Mouse (Mus musculus) kidney, postnatal 36 days (tissue): ENCODE results near the gene Srpr.
A peak's percentile ranks its signal among the peaks of the same experiment; 100 is the strongest.

Experiments
- DNase-seq, 2 experiments: peaks; one replicate each; pipeline ENCODE4 v3.0.0; 2021 to 2022; ENCODE audit warnings: mixed read lengths in 2 of 2

The Srpr gene

DNA sequence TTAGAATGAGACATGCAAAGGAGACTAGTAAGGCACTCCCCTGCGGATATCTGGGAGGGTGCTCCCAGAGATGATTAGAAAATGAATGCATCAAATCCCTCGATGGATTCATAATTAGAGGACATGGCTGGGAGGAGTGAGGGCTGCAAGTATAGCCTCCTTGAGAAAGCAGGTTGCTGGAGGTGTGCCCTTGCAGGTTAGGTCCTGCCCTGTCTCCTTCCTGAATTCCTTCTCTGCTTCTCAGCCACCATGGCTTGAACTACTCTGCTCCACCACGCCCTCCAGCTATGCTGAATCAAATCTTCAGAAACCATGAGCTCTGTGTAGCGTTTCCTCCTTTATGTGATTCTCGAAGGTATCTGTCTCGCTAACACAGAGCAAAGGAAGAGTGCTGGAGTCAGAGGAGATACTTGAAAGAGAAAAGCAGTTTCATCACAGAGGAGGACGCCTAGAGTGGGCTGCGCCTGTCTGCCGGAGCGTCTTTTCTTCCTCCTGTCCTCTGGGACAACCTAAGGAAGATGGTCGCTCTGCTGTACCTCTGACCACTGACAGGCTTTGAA lies 6.9 kb upstream of the Srpr start:
- DNase-seq = no peak

DNA sequence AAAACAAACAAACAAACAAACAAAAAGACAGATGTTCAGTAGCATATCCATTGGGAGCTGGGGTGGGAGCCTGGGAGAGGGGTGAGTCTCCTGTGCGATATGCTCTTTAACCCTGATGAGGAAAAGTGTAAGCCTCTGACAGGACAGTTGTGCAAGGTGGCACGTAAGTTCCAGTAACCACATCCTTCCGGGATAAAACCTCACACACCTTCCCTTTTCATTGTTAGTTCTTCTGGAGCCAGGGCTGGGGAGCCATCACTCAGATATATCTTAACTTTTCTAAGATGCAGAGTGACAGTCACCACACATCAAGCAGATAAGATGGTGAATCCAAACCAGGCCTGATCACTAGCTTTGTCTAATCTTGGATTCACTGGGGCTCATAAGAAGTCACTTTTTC lies 5.9 kb upstream of the Srpr start:
- DNase-seq = no peak

DNA sequence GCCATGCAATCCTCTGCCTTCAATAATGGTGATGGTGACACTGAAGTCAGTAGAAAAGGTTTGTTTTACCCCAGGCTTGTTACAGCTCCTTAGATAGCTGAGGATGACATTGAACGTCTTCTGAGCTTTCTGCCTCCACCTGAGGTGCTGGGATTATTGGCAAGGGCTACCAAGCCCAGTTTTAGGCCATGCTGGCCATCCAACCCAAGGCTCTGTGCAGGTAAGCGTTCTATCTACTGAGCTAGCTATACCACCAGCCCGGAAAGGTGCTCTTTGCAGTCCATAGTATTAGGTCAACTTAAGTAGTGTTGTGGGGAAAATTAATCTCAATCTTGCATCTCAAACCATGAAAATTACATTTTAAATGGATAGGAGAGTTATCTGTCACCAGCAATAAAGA lies 2.4 kb upstream of the Srpr start:
- no peak for DNase-seq

DNA sequence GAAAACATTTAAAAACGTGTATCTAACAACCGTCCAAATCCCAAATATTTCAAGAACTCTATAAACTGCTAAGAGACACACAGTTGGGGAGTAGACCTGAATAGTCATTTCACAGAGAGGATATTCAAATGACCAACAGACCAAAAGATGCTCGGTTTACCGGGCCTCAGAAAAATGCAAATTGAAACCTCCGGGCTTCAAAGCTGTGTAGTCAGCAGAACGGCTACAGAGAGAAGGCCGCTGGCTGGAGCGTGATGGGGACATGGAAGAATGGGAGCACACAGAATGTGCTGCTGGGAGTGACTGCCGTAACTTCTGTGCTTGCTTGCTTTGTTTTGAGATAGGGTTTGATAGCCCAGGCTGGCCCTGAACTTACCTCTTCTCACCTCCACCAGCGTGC lies 1.6 kb upstream of the Srpr start:
- DNase-seq = no peak

DNA sequence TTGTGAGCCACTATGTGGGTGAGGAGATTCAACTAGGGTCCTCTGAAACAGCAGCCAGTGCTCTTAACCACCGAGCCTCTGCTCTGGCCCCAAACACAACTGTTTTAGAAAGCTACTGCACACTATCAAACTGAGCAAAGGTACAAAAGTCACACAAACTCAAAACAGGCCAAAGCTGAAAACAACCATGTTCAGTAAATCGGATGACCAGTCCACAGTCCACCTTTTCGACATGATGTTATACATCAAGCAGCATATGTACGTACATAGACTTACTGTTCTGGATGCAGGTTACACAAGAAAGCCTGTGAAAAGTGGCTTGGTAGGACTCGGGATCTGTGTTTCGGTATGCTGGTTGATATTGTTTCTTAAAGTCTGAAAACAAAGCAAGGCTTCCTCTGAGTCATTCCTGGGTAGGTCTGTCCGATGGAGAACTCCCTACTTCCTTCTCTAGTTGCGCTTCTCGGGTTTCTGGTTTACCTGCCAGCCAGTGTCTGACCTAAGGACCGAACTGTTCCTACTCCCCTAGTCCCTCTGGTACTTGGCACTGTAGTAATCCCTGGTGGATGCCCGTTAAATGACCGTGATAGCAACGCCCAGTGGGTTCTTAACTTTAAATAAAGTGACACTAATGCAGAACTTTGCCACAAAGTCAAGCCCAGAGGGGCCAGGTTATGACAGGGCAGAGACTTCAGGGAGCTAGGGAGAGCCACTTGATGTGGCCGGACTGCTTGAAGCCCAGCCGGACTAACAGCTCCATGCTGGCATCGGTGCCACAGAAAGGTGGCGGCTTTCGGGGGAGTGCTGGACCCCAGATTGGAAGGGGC lies 817 bp upstream of the Srpr start:
- peak in 1 of 2 experiments; percentile 8 for DNase-seq

DNA sequence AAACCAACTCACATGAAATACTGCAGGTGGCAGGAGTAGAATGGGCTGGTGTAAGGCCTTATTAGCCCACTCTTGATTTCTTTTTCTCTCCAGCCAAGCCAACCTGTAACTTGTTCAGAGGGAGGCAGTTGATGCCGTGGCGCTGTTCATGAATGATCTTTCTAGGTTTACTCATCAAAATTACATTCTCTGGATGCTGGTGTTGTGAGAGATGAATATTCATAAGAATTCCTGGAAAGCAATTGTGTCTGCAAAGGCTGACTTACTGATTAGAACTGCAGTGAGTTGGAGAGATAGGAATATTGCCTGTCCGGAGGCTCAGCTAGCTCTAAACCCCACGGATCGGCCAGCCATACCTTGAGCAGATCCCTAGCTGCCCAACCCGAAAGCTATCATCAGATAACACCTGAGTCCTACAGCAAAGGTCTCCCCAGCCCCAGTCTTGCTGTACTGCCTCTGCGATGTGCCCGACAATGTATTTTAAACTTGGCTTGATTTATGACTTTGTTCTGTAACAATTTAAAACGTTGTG lies 620 bp downstream of the Srpr start:
- DNase-seq = no peak

DNA sequence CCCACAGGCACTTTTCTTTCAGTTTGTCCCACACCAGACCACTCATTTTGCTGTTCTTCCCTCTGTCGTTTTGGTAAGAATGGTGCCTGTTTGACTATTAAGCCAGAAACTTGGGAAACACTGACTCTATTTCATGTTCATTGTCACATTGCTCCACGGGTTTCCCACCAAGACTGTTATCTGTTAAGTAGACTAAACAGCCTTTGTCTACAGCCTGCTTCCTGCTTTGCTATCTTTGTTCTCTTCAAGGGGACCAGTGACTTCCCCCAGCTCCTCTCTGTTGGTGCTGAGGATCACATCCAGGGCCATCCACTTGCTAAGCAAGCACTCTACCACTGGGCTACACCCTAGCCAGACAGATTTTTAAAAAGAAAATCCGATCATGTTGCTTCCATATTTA lies 3.6 kb downstream of the Srpr start:
- DNase-seq = no peak

DNA sequence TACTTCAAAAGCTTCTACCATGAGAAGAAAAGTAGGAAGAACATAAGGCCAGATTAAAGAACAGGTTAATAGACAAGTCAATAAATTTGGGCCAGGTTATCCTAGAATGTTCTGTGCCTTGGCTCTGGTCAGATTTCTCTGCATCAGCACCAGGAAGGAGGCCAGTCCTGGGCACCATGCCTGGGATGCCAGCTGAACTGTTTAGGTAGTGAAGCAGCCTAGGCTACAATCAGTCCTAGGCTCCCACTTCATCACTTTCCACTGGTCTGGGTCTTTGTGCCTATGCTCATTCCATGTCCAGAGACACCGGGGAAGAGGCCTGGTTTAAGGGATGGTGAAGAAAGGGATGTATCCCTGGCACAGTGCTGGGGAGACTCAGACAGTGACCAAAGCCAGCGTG lies 4.4 kb downstream of the Srpr start:
- no peak for DNase-seq

DNA sequence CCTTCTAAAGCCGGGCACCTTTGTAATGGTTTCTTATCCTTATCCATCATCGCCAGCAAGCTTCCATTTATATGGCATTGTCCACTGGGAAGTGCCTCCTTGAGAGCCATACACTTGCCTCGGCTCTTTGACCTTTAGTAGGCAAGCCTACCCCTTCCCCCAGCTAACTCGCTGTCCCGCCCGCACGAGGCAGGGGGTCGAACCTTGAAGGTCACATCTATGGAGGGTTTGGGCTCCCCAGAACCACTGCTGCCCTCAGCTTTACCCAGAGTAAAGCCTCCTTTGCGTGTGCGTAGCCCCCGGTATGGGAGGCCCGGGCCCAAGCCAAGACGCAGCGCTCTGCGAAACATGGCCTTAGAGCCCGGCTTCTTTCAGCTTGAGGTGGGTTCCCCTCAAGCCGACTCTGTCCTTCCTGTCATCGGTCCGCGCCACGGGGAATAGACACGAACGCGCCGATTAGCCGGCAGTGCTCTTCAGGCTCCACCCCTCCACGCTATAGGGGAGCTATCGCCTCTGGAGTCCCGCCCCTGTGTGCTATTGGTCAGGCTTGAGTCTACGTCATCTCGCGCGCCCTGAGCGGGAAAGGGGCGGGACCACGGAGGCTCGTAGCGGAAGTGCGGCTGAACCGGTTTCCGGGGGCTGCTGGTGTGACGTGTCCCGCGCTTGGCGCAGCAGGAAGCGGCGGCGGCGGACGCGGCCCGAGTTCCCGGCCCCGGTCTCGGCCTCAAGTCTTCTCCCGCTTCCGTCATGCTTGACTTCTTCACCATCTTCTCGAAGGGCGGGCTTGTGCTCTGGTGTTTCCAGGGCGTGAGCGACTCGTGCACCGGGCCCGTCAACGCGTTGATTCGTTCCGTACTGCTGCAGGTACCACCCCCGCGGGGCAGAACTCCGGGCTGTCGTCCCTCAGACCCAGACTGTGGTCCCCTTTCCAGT lies 10.8 kb downstream of the Srpr start, which contains the start of gene Foxred1:
TSS of gene Foxred1 (minus strand) at position 514 of the 933 bp plus-strand sequence.
- DNase-seq = peak; percentile 99

DNA sequence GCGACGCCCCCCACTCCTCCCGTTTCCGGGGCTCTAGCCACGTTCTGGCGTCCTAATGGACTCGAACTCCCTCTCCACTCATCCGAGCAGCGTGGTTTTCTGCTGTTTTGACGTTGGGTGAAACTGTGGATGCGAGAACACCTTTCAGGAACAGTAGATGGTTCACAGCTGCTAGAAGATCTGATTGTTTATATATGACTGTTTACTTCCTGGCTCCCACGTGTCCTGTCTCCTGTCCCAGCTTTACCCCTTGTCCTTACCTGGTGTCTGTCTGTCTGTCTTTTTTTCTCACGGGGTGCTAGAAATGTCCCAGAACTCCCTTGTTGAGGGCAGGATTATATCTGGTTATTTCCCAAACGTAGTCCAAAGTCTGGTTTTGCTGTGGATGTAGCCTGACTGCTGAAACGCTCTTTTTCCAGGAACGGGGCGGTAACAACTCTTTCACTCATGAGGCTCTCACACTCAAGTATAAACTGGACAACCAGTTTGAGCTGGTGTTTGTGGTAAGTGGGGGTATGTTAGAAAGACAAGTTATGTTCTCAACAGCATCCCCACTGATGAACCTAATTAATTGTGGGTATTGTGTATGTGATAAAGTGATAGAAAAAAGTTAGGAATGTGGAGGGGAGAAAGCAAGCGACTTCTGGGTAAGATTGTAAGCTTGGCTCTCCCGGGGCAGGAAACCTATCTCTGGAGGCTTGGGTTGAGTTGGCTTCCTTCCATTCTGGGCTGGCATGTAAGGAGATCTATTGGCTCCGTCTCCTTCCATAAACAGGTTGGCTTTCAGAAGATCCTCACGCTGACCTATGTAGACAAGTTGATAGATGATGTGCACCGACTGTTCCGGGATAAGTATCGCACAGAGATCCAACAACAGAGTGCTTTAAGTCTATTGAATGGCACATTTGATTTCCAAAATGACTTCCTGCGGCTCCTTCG lies 11.9 kb downstream of the Srpr start:
- peak; percentile 14 to 17 for DNase-seq

DNA sequence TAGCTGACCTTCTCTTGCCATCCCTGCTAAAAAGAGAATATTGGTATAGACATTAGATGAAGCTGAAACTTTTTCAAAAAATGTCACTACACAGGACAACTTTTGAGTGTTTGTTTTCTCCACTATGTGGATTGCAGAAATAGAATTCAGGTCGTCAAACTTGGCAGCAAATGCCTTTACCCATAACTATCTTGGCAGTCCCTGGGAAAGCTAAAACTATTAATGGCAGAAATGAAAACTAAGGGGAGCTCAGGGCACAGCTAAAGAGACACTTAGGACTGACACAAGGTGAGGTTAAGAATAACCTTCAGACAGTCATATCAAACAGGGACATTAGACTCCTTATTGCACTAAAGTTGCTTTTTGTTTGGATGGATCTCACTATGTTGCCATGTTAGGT lies 18.0 kb downstream of the Srpr start:
- DNase-seq = no peak

DNA sequence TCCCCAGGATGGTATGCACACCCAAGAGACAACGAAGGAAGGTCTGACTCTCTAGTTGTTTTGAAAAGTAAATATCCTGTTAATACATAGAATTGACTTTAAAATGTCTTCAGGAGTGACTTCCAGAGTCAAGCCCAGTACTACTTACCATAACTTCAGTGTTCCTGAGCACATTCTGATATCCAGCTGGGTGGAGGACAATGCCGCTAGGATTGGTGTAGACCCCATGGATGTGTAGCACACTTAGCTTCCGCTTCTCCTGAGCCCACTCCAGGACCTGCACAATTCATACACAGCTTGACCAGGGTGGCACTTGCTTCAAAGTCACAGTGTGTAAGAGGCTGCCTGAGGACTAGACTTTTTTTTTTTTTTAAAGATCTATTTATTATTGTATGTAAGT lies 23.5 kb downstream of the Srpr start:
- no peak for DNase-seq

DNA sequence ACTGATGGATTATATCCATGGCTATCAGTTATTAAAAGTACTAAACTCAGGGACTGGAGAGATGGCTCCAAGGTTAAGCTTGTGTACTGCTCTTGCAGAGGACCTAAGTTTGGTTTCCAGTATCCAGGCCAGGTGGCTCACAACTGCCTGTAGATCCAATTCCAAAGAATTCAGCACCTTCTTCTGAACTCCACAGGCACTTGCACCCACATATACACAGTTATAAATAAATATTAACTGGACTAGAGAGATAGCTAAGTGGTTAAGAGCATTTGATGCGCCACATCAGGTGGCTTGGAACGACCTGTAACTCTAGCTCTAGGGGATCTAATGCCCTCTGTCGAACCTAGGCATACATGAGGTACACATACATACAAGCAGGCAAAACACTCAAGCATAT lies 28.7 kb downstream of the Srpr start:
- no peak for DNase-seq

DNA sequence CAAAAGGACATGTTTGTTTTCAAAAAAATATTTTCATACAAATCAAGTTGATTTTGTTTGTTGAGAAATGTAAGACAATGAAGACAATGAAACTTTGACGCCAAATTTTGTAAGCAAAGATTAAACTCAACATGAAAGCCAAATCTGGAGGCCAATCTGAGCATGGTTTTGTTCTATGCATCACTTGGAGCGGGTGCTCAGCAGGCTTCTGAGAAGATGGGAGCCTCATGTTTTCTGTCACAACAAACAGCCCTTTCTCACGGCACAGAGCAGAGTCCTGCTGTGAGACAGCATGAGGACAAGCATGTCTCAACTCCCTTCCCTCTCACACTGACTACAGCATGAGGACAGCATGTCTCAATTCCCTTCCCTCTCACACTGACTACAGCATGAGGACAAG lies 36.0 kb downstream of the Srpr start:
- DNase-seq = no peak

DNA sequence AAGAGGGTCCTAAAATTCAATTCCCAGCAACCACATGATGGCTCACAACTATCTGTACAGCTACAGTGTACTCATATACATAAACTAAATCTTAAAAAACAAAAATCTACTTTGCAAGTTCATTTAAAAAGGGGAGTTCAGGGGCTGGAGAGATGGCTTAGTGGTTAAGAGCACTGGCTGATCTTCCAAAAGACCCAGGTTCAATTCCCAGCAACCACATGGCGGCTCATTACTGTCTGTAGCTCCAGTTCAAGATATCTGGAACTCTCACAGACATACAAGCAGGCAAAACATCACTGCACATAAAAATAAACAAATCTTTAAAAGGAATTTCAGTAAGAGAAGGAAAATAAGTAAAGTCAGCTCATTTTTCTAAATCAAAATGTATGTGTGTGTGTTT lies 38.4 kb downstream of the Srpr start:
- no peak for DNase-seq

DNA sequence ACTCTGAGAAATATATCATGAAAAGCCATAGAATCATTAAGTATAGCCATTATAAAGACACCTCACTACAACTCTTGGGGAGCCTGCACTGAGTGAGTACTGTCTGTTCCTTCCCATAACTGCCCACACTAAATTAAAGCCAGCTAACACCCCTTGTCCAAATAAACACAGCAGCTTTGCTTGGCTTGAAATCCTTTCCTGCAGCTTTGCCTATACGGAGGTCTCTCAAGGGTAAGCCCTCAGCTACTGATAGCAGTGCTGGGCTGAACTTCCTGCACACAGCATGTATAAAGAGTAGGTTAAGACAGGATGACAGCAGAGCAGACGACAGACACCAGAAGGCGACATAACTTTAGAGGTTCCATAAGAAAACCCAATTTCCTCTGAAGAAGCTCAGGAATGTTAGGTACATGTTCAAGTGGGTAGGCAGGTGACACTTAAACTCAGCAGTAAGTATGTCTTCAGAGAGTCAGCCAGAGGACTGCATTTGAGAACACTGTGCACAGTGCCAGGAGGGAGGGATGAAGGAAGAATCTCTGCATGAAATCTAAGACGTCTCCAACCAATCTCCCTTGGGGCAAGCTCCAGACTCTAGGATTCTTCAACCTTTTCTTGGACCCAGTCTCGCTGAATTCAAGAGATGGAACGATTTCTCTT lies 39.1 kb downstream of the Srpr start:
- no peak for DNase-seq

DNA sequence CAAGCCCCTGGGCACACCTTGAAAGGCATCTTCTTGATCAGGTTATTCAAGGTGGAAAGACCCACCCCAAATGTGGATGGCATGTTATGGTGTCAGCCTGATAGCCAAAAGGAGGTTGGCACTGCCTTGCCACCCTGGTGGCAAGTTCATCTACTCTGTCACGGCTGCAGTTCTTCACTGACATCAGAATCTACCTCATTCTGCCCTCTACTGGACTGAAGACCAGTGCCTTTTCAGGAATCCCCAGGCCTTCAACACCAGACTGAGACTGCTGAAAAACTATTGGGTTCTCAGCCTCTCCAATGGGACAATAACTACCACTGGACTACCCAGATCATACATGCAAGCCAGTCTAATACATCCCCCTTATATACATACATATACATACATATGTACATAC lies 39.8 kb downstream of the Srpr start:
- no peak for DNase-seq

DNA sequence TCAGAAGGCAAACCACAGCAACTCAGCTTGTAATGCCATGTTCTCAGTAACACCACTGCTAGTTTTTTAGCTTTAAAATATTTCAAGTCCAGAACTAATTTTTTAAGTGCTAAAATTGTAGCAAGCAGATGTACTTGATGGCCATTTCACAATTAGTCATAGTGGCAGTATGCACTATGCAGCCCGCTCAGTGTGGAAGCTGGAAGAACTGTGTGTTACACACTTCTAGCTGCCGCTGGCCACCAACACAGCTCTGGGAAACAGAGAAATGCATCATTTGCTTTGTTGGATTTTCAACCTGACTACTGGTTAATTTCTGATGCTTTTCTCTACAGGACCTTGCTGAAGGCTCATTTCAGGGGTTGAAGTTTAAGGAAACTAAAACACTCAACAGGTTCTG lies 47.4 kb downstream of the Srpr start:
- no peak for DNase-seq

DNA sequence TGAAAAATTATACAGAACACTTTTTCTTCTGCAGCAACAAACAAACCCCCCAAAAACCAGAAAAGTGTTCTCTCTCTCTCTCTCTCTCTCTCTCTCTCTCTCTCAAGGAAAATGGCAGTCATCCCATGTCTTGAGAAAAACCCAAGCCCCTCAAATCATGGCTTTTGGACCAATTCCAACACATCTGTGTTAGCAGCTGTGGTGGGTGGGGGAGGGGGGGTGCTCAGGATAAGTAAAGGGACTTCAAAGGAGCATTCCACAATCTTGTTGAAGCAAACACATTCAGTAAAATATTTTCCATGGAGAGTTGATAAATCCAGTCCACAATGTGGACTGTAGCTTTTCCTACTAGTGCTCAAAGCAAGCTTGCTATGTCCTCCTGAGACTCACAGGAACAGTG lies 49.5 kb downstream of the Srpr start:
- DNase-seq = no peak

DNA sequence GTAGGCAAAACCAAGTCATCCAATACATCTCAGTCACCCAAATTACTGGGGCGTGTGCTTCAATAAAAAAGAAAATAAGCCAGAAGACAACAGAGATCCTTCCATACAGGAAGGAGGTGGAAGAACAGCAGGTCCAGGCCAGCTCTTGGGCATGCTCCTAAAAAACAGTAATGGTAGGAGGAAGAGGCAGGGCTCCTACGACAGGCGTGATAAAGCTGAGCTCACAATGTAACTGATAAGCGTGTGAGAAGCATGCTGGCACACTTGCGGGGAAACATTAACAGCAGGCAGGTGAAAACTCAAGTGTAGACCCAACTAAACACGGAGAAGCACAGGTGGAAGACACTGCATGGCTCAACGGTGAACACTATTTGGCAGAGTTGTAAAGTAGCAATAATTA lies 57.4 kb downstream of the Srpr start:
- no peak for DNase-seq

DNA sequence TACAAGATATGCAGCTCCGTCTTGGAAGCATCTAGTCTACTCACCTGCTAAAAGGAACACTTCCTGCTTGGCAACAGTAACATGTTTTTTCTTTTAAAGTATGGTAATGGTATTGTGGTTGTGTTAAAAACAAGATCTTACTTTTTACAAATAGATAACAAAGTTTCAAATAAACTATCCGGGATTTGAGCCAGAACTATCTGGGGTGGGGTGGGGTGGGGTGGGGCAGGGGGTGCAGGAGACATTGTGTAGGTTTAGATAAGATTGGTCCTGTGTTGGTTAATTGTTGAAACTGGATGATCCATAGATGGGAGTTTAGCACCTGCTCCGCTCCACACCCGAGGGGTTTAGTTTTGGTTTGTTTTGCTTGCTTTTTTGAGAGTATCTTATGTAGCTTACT lies 62.4 kb downstream of the Srpr start:
- DNase-seq = no peak

DNA sequence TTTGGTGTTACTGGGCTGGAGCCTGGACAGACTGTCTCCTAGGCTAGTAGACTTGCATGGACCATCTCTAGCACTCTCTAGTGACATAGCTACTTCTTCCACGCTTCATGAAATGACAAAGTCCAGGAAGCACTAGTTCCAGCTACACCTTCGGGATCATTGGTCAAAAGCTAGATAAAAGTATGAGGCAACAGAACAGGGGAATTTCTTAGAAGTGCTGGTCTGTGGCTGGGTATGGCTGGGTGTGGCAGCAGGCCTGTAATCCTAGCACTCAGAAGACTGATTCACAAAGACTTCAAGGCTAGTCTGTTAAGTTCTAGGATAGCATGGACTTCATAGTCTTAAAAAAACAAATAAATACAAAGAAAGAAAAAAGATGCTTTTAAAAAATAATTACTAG lies 63.5 kb downstream of the Srpr start:
- no peak for DNase-seq
